Mouse (Mus musculus) spleen, postnatal 10 days (tissue): ENCODE measurements at regions not wholly inside any gene's neighbourhood (a gene's known extent, or its start where the extent isn't known, plus 50 kb on each side); places are given as distances from the start of the nearest gene placed in this dataset.

Source experiments
- DNase-seq, 2 experiments: peaks; one replicate each; pipeline ENCODE4 v3.0.0; 2021 to 2022; ENCODE audit warnings: low spot score in 2 of 2

DNA sequence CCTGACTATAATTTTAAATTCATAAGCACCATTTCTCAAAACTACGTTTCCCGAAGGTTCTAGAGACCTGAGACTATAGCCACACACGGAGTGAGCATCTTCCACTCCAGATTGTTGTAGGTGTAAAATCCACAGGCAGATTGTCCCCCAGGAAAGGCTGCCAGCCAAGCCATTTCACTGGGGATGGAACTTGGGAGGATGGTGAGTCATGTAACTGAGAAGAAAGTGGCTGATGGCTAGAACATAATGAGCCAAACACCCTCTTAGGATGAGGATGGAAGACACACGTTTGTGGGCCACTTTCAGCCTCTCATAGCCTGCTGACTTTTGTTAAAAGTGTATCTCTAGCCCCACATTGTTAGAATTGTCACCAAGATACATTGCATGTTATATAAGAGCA lies 564.1 kb downstream of the Btbd3 start:
- DNase-seq = no peak

DNA sequence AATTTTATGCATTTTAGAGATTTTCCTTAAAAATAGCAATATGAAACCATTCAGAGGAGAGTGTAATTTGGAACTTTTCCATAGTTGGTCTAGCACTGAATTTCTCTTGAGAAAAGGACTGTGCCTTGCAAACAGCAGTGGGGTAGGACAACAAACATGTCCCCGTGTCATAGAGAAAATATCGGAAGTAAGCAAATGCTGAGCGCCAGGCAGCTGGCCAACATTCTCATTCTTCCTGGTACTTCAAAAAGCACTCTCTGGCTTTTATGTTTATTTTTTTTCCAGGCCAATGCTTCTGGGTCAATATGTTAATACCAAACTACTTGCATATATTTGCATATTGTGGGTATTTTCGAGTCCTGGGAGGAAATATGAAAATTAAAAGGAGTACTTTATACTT lies 568.5 kb downstream of the Btbd3 start:
- DNase-seq = no peak

DNA sequence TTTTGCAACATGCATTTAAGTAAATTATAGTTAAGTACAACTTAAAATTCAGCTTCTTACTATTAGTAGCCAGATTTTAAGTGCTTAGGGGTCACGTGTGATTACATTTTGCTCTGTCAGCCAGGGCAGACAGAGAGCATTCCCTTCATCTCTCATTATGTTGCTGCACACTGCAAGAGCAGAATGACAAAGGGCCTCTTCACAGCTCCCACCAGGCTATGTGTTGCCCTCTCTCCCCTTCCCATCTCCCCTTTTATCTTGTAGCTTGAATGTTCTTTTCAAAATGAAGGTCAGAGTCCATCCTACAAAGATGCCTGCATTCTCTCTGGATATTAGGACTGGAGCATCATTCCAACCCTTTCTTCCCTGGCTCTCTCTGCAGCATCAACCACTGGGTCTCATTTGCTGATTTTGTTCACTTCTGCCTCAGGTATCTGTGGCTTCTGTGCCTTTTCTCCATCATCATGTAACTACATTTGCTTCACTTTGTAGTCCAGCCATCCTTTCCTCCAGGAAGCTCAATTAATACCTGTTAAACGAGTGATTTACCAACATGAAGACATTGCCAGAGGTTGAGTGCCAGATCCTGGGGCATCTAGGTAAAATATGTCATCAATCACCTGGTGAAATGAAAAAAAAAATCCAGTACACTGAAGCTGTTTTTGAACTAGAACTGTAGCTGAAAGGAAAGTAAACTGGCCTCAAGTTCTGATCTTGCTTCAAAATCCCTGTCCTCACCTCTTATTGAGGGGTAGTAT lies 571.6 kb downstream of the Btbd3 start:
- DNase-seq = no peak

DNA sequence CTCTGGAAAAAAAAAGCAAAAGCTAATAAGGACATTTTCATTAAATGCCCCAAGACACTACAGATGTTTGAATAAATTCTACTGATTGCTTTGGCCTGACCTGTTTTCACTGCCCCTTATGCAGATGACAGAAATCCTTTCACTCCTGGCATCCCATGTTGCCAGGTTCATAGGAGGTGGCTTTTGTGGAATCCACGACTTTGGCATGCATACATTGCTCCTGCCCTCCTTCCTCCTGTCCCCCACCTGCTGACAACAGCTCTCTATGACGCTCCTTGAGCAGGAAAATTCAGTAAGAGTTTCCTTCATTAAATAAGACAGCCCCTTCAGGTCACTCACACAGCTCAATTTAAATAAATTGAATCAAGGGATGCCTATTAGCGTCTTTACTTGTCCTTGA lies 582.5 kb downstream of the Btbd3 start:
- no peak for DNase-seq

DNA sequence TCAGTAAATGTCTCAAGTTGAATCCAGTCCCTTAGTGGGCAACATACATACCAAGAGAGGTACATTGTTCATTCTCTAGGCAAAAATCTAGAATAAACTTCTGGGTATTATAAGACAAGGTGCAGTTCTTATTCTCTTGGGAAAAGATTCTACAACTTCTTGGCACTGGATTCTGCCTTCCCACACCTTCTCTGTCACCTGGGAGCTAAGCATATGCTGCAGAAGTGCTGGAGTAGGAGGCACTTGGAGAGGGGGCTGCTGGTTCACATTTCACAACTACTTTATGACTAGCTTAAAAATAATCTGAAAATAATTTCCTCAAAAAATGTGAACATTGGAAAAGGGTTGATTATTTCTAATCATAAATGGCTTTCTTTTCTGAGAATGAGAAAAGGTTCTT lies 602.8 kb downstream of the Btbd3 start:
- no peak for DNase-seq

DNA sequence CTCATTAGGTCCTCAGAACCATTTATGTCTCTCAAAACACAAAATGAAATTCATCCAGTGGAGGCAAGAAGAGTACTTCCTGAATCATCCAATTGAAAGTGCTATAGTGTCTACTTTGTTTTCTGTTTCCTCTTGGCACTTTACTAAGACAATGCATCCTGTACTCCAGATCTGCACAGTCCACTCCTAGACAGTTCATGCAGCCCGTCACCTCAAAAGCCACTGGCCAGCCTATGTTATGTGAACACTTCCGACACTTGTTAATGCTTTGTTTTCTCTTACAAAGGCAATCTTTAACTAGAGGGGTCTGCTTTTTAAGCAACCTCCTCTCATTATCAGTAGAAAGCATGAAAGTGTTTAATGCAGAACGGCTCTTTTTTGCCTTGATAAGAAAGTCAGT lies 597.1 kb upstream of the Sptlc3 start:
- no peak for DNase-seq

DNA sequence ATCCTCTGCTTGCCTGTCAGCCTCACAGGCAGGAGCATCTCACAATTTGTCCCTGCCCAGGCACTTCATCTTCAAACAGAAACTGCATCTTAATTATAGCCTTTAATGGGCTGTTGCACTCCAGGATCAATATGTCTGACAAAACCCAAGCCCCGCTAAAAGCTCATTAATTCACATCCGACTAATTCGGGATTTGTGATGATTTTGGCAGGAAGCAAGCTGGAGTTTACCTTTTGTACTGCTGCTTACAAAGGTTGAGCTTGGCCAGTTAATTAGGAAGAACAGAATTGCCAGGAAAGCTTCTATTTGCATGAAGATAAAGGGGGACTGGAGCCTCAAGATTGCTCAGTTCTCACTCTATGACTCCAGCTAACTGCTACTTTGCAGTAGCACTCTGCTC lies 596.6 kb upstream of the Sptlc3 start:
- no peak for DNase-seq

DNA sequence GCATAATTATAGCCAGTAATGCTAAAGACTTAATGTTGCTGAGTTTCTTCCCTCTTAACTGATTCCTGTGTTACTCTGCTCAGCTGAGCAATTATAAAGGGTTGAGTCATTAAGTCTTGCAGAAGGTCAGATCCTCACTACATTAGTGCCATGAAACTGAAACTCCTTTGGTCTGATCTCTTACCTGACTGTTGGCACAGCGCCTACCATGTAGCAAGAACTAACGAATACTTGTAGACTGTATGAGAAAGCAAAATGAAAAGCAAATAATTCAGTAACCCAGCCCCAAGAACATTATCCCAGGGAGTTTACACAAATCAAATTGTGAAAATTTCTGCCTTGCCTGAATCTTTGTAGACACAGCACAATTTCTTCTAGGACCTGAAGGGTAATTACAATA lies 556.5 kb upstream of the Sptlc3 start:
- DNase-seq = no peak

DNA sequence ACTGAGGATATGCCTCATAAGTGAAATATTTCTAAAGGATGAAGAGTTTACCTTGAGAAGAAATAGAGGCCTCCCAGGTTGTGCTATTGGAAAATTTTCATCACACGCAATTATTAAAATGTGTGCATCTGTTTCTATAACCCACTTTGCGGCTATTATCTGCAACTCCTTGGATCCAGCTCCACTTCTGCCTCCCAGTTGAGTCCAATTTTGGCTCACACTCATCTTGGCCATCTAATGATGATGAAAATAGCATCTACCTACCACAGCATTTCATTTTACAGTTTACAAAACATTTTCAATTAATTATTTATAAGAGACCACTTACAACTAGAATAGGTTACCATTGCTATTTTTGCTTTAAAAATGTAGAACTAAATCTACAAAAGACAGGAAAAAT lies 554.3 kb upstream of the Sptlc3 start:
- DNase-seq = no peak

DNA sequence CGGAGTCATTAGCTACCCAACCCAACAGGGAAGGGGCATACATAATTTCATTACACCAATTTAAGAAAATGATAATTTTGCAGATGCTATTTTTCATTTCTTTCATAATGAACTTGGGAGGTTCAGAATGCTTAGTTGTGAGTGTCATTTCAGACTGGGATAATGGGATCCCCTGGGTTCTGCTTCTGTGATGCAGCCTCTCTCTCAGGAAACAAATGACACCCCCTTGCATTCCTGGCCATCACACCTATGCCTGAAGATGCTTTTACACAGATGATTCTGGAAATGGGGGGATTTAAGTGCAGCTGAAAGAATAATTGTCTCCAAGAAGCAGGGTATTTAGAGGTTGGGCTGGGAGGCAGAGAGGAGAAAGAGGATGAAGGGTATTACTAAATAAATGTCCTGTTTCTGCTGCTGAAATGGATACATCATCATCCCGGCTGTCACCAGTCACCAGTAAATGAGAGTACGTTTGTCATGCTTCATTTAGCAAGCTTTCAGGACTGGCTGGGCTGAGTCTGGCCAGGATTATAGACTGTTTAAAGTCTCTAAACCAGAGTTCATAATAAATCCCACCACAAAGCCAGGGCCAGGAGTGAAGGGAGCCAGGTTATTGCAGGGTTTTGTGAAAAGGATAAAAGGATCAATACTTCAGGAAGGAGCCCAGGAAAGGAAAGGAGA lies 527.5 kb upstream of the Sptlc3 start:
- DNase-seq = no peak

DNA sequence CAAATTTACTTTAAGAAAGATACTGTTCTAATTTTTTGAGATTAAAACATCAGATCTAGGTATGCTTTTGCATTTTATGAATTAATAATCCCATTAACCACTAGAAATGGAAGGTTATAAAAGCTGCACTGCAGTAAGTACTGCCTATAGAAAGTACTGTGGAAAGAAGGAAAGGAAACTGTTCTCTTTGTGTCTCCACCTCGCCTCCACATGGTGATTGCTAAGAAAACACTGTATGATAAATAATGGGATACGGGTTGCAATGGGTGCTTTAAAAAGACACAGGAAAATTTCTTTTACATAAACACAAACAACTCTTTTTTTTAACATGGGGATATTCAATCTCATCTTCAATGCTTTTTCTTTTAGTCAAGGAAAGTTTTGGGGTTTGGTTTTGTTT lies 519.2 kb upstream of the Sptlc3 start:
- DNase-seq = no peak

DNA sequence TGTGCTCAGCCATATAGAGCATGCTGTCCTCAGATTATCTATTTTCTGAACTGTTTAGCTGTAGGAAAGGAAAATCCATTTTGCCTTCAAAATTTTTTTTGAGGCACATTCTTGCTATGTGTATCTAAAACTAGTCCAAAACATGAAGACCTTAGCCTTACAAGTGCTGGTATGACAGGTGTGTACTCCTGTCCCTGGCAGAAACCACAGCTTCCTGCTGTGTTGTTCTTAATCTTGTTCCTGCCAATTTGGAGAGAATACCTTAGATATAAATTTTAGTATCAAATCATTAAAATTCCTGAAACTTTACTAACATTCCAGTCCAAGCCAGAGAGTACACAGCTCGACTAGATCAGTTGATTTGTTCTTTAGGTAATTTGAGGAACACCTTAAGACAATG lies 503.7 kb upstream of the Sptlc3 start:
- DNase-seq = no peak

DNA sequence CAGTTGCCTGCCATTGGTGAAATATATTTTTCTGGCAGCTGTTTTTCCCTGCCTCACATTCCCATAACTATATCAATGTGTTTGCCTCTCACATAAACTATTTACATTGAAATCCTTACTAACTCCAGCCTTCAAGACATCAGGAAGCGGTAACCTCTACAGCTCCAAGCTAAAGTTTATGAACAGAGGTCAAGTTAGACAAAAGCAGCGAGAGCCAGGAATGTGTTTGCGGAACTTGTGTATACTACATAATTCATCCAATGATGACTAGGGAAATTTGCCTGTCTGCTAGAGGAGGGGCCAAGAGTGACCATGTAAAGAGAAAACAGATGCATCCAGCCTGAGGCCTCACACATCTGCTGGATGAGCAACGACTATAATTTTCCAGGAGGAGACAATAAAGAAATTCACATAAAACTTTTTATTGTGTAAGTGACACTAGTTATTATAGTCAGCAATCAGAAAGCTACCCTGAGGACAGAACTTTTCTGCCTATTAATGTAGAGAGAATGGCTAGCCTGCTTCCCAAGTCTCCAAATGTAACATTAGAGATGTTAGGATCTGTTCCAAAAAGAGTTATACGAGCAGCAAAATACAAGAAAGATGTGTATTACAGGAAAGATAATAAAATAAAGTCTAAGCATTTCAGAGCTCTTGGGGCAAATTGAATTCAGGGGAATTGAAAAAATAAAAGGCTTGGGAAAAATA lies 461.5 kb upstream of the Sptlc3 start:
- no peak for DNase-seq

DNA sequence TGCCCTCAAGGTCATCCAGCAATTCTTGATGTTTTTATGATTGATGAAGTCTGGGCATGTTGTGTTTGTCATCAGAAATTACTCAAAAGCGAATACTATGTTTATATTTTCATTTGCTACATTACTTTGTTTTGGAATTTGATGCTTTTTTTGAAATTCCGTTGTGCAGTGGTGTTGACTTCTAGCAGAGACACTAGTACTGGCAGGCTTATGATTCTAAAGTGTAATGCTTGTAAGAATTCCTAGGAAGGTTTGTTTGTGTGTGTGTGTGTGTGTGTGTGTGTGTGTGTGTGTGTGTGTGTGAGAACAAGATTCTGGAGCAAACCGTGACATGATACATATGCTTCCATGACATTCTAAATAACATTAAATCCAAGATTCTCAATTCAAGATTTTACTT lies 458.9 kb upstream of the Sptlc3 start:
- no peak for DNase-seq

DNA sequence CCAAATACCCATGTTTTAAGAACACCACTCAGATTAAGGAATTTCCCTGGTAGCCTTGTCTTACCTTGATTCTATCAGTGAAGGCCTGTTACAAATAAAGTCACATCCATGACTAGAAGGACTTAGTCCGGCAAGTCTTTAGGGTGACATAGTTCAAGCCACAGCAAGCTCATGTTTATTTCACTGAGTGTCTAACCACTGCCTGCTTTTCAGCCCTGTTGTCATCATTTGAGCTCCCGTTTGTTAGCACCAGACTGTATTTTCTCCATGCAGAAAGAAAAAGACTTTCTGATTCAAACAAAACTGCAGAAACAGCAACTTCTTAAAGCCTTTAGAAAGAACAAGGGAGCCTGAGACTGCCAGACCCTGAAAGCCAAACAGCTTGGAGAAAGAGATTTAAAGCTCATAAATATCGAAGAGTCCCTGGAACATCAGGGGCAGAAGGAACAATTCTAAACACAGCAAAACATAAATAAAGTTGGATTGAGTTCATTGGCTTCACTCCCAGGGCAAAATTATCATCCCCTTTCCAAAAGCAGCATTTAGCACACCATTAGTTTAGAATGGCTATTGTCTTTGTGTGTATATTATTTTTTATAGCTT lies 451.9 kb upstream of the Sptlc3 start:
- DNase-seq = no peak

DNA sequence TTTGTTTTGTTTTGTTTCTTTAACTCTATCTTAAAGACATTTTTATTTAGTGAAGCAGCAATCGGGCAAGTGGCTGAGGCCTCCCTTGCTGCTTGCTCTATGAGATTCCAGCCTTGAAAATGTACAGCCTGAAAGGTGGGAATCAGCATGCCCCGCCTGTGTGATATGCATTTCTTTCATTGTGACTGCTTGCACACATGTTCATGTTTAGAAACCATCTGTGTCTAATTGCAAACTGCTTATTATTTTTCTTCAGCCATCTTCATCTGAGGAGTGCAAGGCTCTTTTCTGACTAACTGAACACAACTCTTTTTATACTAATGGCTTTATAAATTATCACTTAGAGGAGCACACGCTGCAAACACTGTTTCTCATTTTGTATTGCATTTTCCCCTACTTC lies 449.0 kb upstream of the Sptlc3 start:
- DNase-seq = no peak

DNA sequence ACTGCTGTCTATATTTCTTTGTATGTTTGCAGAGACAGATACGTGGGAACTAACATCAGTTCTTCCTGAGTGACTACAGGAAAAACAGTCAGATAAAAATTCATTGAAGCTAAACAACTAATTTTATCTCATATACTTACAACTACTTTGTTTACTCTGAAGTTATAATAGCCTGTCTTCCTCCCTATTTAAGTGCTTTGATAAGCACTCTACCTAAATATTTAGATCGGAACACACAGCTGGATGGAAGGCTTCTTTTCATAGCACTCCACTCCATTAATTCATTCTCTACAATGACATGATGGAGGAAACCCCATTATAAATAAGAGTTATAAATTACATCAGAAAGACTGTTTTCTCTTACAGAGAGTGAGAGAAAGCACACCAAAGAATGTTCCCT lies 438.5 kb upstream of the Sptlc3 start:
- DNase-seq = no peak

DNA sequence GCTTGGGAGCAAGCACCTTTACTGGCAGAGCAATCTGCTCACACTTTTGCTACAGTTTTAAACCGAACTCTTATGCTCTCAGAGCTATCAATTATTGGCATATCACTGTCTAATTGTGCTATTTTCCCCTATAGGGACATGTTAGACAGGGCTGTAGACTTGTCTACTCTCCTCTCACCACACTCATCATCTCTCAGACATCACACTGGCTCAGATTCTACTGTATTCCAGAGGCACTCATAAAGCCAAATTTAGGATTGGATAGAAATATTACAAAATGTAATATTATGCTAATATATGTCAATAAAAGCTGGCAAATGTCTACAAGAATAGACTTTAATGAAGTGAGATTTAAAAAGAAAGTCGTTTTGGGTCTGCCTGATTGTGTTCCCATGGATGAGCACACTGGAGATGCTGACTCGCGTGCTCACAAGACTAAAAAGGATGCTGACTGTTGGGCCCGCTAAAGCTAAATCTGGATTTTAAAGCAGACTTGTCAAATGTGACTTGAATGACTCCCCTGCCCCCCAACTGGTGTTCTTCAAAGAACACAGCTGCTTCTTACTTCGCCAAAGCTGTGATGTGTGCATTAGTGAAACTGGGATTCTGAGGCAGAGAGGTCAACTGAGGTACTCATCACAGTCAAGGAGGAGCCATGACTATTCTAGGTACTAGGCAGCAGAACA lies 424.3 kb upstream of the Sptlc3 start:
- DNase-seq = no peak

DNA sequence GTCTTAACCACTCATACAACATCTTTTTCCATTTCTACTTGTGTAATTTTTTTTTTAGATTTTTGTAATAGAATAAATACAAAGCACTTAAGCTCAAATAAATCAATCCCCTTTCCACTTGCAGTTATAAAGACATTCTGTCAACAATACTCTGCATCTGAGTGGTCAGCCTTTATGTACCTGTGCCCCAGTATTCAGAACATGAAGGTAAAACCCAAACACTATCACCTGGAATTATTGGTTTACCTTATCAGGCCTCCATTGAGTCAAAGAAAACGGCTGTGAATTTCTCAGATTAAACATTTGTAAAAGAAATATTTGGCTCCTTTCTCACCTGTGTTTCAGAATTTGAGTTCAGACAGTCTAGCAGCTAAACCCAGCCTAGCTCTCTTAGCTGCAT lies 422.0 kb upstream of the Sptlc3 start:
- no peak for DNase-seq

DNA sequence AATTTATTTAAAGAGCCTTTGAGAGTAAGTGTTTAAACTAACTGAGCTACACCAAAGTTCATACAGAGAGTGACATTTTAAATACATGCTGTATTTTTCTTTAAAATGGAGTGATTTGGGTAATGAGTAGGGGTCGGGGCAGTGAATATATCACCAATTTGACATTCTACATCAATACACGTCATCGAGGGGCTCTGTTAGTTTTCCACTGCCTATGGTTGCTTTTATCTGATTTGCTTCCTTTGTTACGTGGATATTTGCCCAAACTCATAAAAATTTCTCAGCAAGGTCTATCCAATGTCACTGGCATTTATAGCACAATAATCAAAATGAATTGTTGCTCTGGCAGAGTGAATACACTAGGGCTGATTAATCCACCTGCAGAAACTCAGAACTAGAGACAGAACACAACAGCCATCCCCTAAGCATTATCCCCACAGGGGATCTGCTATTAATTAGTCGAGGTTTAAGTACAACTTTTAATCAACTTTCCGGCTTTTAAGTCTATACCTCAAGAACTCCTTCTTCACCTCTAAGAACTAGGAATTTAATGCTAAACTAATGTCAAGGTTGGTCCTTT lies 400.1 kb upstream of the Sptlc3 start:
- no peak for DNase-seq

DNA sequence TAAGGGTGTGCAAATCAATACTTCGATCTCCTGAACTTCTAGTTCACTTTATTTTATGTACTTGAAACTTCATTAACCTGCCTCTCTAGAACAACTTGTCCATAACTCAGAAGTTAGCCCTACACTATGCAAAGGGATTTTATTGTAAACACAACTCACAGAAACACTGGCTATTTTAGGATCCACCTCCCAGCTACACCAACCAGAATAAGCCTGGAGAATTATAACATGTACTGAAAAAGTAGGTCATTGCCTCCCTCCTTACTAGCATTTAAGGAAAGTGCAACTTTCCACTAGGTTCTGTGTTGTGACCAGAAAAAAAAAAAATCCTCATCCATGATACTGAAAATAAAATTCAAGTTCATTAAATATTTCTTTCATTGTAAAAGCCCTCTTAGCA lies 382.0 kb upstream of the Sptlc3 start:
- DNase-seq = no peak

DNA sequence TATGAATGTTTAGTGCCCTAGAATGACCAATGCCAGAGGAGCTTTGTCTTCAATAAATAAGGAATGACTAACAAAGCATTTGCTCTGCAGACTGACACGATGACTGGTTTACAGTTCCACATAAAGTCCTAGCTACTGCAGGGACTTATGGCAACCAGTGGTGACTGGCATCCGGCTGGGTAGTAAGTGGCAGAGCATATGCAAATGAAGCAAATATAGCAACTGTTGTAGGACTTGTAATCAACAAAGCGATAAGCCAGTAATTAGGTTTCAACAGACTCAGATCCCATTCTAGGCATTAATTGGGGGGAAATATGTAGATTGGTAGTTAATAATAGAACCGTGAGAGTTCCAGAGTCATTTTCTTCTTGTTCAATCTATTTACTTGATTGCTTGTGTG lies 379.2 kb upstream of the Sptlc3 start:
- DNase-seq = no peak
